Mouse (Mus musculus): ENCODE measurements at regions not wholly inside any gene's neighbourhood (a gene's known extent, or its start where the extent isn't known, plus 50 kb on each side); places are given as distances from the start of the nearest gene placed in this dataset.
A peak's percentile ranks its signal among the peaks of the same experiment; 100 is the strongest.

- no peak overlapping the region for H3K4me3 ChIP-seq (ENCODE audit: low read length)
- H3K4me2 ChIP-seq (ENCODE audit: low read depth, low read length) = no peak overlapping the region
- no peaks in the 10 kb centered on the region for H3K4me1 ChIP-seq (ENCODE audit: insufficient read depth, low read length)
- no peak for TF ChIP-seq CTCF (IDR thresholded peaks at IDR 0.05; ENCODE audit: low read depth)
- no peak overlapping the region for H3K9ac ChIP-seq (replicated peaks; ENCODE audit: low read length)
- H3K9me3 ChIP-seq (ENCODE audit: low read length) = no peaks in the 10 kb centered on the region
- ATAC-seq = no peak
- 67% methylated on average over 6 of the region's 6 CpGs for WGBS
- DNase-seq (ENCODE audit: low spot score) = no peak
- H3K27me3 ChIP-seq (ENCODE audit: insufficient read depth, low read length) = no peaks in the 10 kb centered on the region
- H3K27ac ChIP-seq = no peak overlapping the region
- no peaks in the 10 kb centered on the region for H3K36me3 ChIP-seq (ENCODE audit: insufficient read depth, low read length)
Measured at GRCm38 (mm10) chr5:54342976-54343375, 344.7 kb downstream of the Stim2 start.

DNA sequence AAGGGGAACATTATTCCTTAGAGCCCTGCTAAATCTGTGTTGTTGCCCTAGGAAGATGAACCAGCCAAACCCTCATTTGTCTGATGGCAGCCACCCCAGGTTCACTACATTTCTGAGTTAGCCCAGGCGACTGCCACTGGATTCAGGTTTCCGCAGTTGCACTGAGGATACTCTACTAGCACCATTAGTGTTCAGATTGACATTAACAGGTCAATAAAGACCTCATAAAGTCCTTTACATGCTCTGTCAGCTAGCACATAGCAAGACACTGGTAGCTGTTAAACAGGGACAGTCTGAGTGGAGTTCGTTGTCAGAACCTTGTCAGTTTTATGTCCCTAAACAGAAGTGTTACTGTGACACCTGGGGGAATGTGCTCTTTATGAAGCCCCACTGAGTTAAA lies 345.1 kb downstream of the Stim2 start:
- no peaks in the 10 kb centered on the region for H3K27me3 ChIP-seq (ENCODE audit: insufficient read depth, low read length)
- no peaks in the 10 kb centered on the region for H3K4me1 ChIP-seq (ENCODE audit: insufficient read depth, low read length)
- no peaks in the 10 kb centered on the region for H3K36me3 ChIP-seq (ENCODE audit: insufficient read depth, low read length)
- H3K9me3 ChIP-seq (ENCODE audit: low read length) = no peaks in the 10 kb centered on the region
- no peak overlapping the region for H3K4me2 ChIP-seq (ENCODE audit: low read depth, low read length)
- no peak for TF ChIP-seq CTCF (IDR thresholded peaks at IDR 0.05; ENCODE audit: low read depth)
- 86% methylated on average over 3 of the region's 3 CpGs for WGBS
- DNase-seq (ENCODE audit: low spot score) = no peak
- H3K9ac ChIP-seq (replicated peaks; ENCODE audit: low read length) = no peak overlapping the region
- no peak for ATAC-seq
- H3K4me3 ChIP-seq (ENCODE audit: low read length) = no peak overlapping the region
- no peak overlapping the region for H3K27ac ChIP-seq

GRCm38 (mm10) chr5:54348820-54349596 lies 350.7 kb downstream of the Stim2 start:
- no peak for ATAC-seq
- H3K4me2 ChIP-seq (ENCODE audit: low read depth, low read length) = no peak overlapping the region
- H3K27ac ChIP-seq = peak overlapping the region; percentile 32; the same call in 1 of the 2 replicates
- no peaks in the 10 kb centered on the region for H3K27me3 ChIP-seq (ENCODE audit: insufficient read depth, low read length)
- WGBS = 71% methylated on average over 8 of the region's 8 CpGs
- no peak for TF ChIP-seq CTCF (IDR thresholded peaks at IDR 0.05; ENCODE audit: low read depth)
- H3K36me3 ChIP-seq (ENCODE audit: insufficient read depth, low read length) = no peaks in the 10 kb centered on the region
- H3K9ac ChIP-seq (replicated peaks; ENCODE audit: low read length) = no peak overlapping the region
- DNase-seq (ENCODE audit: low spot score) = peak; percentile 15
- H3K9me3 ChIP-seq (ENCODE audit: low read length) = no peaks in the 10 kb centered on the region
- H3K4me1 ChIP-seq (ENCODE audit: insufficient read depth, low read length) = no peaks in the 10 kb centered on the region; the same call in 1 of the 2 replicates
- no peak overlapping the region for H3K4me3 ChIP-seq (ENCODE audit: low read length)

- WGBS = 48% methylated on average over 5 of the region's 5 CpGs
- no peaks in the 10 kb centered on the region for H3K36me3 ChIP-seq (ENCODE audit: insufficient read depth, low read length)
- H3K27me3 ChIP-seq (ENCODE audit: insufficient read depth, low read length) = no peaks in the 10 kb centered on the region
- no peak overlapping the region for H3K4me2 ChIP-seq (ENCODE audit: low read depth, low read length)
- H3K9me3 ChIP-seq (ENCODE audit: low read length) = no peaks in the 10 kb centered on the region
- ATAC-seq (no peak), DNase-seq (ENCODE audit: low spot score) (no peak)
- peak overlapping the region; percentile 42 for H3K27ac ChIP-seq
- H3K4me1 ChIP-seq (ENCODE audit: insufficient read depth, low read length) = no peaks in the 10 kb centered on the region; the same call in 1 of the 2 replicates
- no peak for TF ChIP-seq CTCF (IDR thresholded peaks at IDR 0.05; ENCODE audit: low read depth)
- no peak overlapping the region for H3K4me3 ChIP-seq (ENCODE audit: low read length)
- H3K9ac ChIP-seq (replicated peaks; ENCODE audit: low read length) = no peak overlapping the region
Measured at GRCm38 (mm10) chr5:54349775-54350332, 351.6 kb downstream of the Stim2 start.

- TF ChIP-seq CTCF (IDR thresholded peaks at IDR 0.05; ENCODE audit: low read depth) = no peak
- no peak overlapping the region for H3K9ac ChIP-seq (replicated peaks; ENCODE audit: low read length)
- ATAC-seq (no peak), DNase-seq (ENCODE audit: low spot score) (no peak)
- H3K27me3 ChIP-seq (ENCODE audit: insufficient read depth, low read length) = no peaks in the 10 kb centered on the region
- H3K36me3 ChIP-seq (ENCODE audit: insufficient read depth, low read length) = no peaks in the 10 kb centered on the region
- H3K4me3 ChIP-seq (ENCODE audit: low read length) = no peak overlapping the region
- no peaks in the 10 kb centered on the region for H3K4me1 ChIP-seq (ENCODE audit: insufficient read depth, low read length)
- no peak overlapping the region for H3K4me2 ChIP-seq (ENCODE audit: low read depth, low read length)
- no peak overlapping the region for H3K27ac ChIP-seq
- WGBS = 78% methylated on average over 4 of the region's 4 CpGs
- no peaks in the 10 kb centered on the region for H3K9me3 ChIP-seq (ENCODE audit: low read length)
Measured at GRCm38 (mm10) chr5:54356105-54356504, 357.8 kb downstream of the Stim2 start.

DNA sequence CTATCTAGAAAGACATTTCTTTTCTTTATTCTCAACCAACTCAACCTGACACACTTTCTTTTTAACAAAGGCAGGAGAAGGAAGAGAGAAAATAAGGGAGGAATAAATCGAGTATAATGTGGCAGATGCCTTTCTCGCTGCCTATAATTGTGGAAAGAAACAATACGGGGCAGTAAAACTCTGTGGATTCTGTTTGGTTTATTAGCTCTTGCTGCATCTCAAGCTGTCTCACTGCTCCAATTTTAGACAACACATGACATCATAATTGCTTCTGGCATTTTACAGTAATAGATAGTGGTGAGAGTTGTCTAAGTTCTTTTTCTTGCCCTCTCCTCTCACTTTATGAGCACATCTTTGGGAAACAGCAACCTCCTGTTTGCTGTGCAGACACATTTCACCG lies 359.2 kb downstream of the Stim2 start:
- Histone ChIP-seq H3K27me3 (ENCODE audit: insufficient read depth, low read length) (no peaks in the 10 kb centered on the region), H3K9me3 (ENCODE audit: low read length) (no peaks in the 10 kb centered on the region), H3K4me2 (ENCODE audit: low read depth, low read length) (no peak overlapping the region), H3K27ac (no peak overlapping the region), H3K36me3 (ENCODE audit: insufficient read depth, low read length) (no peaks in the 10 kb centered on the region), H3K9ac (replicated peaks; ENCODE audit: low read length) (no peak overlapping the region), H3K4me3 (ENCODE audit: low read length) (no peak overlapping the region), H3K4me1 (ENCODE audit: insufficient read depth, low read length) (no peaks in the 10 kb centered on the region)
- WGBS = 74% methylated on average over 4 of the region's 4 CpGs
- DNase-seq (ENCODE audit: low spot score) (no peak), ATAC-seq (no peak)
- TF ChIP-seq CTCF (IDR thresholded peaks at IDR 0.05; ENCODE audit: low read depth) = no peak

- Histone ChIP-seq H3K27me3 (ENCODE audit: insufficient read depth, low read length) (no peaks in the 10 kb centered on the region), H3K4me1 (ENCODE audit: insufficient read depth, low read length) (no peaks in the 10 kb centered on the region), H3K27ac (no peak overlapping the region), H3K9ac (replicated peaks; ENCODE audit: low read length) (no peak overlapping the region), H3K4me2 (ENCODE audit: low read depth, low read length) (no peak overlapping the region), H3K36me3 (ENCODE audit: insufficient read depth, low read length) (no peaks in the 10 kb centered on the region), H3K4me3 (ENCODE audit: low read length) (no peak overlapping the region), H3K9me3 (ENCODE audit: low read length) (no peaks in the 10 kb centered on the region)
- ATAC-seq (no peak), DNase-seq (ENCODE audit: low spot score) (no peak)
- 78% methylated on average over 2 of the region's 2 CpGs for WGBS
- no peak for TF ChIP-seq CTCF (IDR thresholded peaks at IDR 0.05; ENCODE audit: low read depth)
Measured at GRCm38 (mm10) chr5:54358221-54358620, 359.9 kb downstream of the Stim2 start.
